Mouse (Mus musculus) MEL (cell line): ENCODE results near the gene Cercam. TPM values are rescaled to one million over a fixed set of nuclear protein-coding genes. Genes with fewer than 3 reads are reported as not detected.

ENCODE experiments used
- DNase-seq: peaks from one replicate; pipeline ENCODE4 v3.0.0; 2011; ENCODE audit warnings: low read depth, low spot score
- H3K27ac ChIP-seq: 2 replicates; pipeline ENCODE4 v1.5.1; 2012; ENCODE audit warnings: low read depth, mild to moderate bottlenecking, control low read depth, low read length, moderate library complexity; ENCODE audit not compliant: control insufficient read depth
- H3K27me3 ChIP-seq, 2 experiments: fragments of 150-350 bp in 1 of 2; sonication (generic) in 1 of 2; 2 replicates each; pipeline ENCODE4 v1.6.1; 2012; ENCODE audit warnings: low read length in 2 of 2, mild to moderate bottlenecking in 2 of 2, improper control_type of control experiment in 1 of 2, moderate library complexity in 1 of 2; ENCODE audit not compliant: insufficient read depth in 2 of 2, control insufficient read depth in 1 of 2
- H3K36me3 ChIP-seq, 2 experiments: 2 replicates each; pipeline ENCODE4 v1.6.1; 2012 to 2014; ENCODE audit warnings: low read length in 2 of 2, improper control_type of control experiment in 1 of 2, inconsistent platforms in 1 of 2, mild to moderate bottlenecking in 1 of 2; ENCODE audit not compliant: insufficient read depth in 2 of 2, control insufficient read depth in 1 of 2
- H3K4me1 ChIP-seq, 2 experiments: fragments of 150-350 bp in 1 of 2; sonication (generic) in 1 of 2; 2 replicates each; pipeline ENCODE4 v1.6.1; 2012; ENCODE audit warnings: low read length in 2 of 2, improper control_type of control experiment in 1 of 2, mild to moderate bottlenecking in 1 of 2; ENCODE audit not compliant: insufficient read depth in 2 of 2, control insufficient read depth in 1 of 2
- H3K4me3 ChIP-seq, 2 experiments: fragments of 150-350 bp in 1 of 2; sonication (generic) in 1 of 2; 2 replicates each; pipeline ENCODE4 v1.5.1; 2012; ENCODE audit warnings: low read depth in 2 of 2, low read length in 2 of 2, mild to moderate bottlenecking in 2 of 2, moderate library complexity in 2 of 2, control low read depth in 1 of 2, improper control_type of control experiment in 1 of 2; ENCODE audit not compliant: control insufficient read depth in 1 of 2, insufficient read depth in 1 of 2
- H3K79me2 ChIP-seq: 2 replicates; pipeline ENCODE4 v1.6.1; 2012; ENCODE audit warnings: mild to moderate bottlenecking, low read length, moderate library complexity; ENCODE audit not compliant: control insufficient read depth, poor library complexity, insufficient read depth
- H3K9ac ChIP-seq: 2 replicates; pipeline ENCODE4 v1.6.1; 2012; ENCODE audit warnings: low read depth, mild to moderate bottlenecking, control low read depth, low read length, moderate library complexity; ENCODE audit not compliant: control insufficient read depth, poor library complexity, severe bottlenecking
- H3K9me3 ChIP-seq: fragments of 150-350 bp; sonication (generic); replicated peaks from 2 replicates; pipeline ENCODE4 v1.6.1; 2012; ENCODE audit warnings: mild to moderate bottlenecking, low read length, improper control_type of control experiment, moderate library complexity; ENCODE audit not compliant: insufficient read depth
- CHD1 ChIP-seq: IDR thresholded peaks from 2 replicates; pipeline ENCODE4 v1.6.1; 2012; ENCODE audit warnings: low read depth, mild to moderate bottlenecking, inconsistent platforms, low read length, improper control_type of control experiment
- E2F4 ChIP-seq: IDR thresholded peaks from 2 replicates; pipeline ENCODE4 v1.6.1; 2011; ENCODE audit warnings: low read depth, low read length, improper control_type of control experiment, borderline replicate concordance
- ELF1 ChIP-seq: IDR thresholded peaks from 2 replicates; pipeline ENCODE4 v1.6.1; 2014; ENCODE audit warnings: low read depth, mild to moderate bottlenecking, inconsistent platforms, low read length, improper control_type of control experiment, moderate library complexity
- EP300 ChIP-seq, 2 experiments: IDR thresholded peaks; 2 replicates each; pipeline ENCODE4 v1.6.1; 2011; ENCODE audit warnings: improper control_type of control experiment in 2 of 2, low read length in 2 of 2, low read depth in 1 of 2, mild to moderate bottlenecking in 1 of 2
- ETS1 ChIP-seq: IDR thresholded peaks from 2 replicates; pipeline ENCODE4 v1.6.1; 2012; ENCODE audit warnings: low read depth, mild to moderate bottlenecking, inconsistent platforms, low read length, improper control_type of control experiment, moderate library complexity
- GATA1 ChIP-seq: IDR thresholded peaks from 2 replicates; pipeline ENCODE4 v1.6.1; 2011; ENCODE audit warnings: low read depth, low read length, improper control_type of control experiment
- KAT2A ChIP-seq: conservative IDR thresholded peaks from 2 replicates; pipeline ENCODE4 v1.6.1; 2012; ENCODE audit warnings: low read depth, low read length, improper control_type of control experiment, inconsistent platforms
- MAFK ChIP-seq: IDR thresholded peaks from 2 replicates; pipeline ENCODE4 v1.6.1; 2011; ENCODE audit warnings: low read depth, mild to moderate bottlenecking, low read length, improper control_type of control experiment, borderline replicate concordance
- MAX ChIP-seq: IDR thresholded peaks from 2 replicates; pipeline ENCODE4 v1.6.1; 2011; ENCODE audit warnings: low read length, improper control_type of control experiment
- MAZ ChIP-seq: IDR thresholded peaks from 2 replicates; pipeline ENCODE4 v1.6.1; 2012; ENCODE audit warnings: low read depth, mild to moderate bottlenecking, inconsistent platforms, low read length, improper control_type of control experiment
- MXI1 ChIP-seq: IDR thresholded peaks from 2 replicates; pipeline ENCODE4 v1.6.1; 2011; ENCODE audit warnings: mild to moderate bottlenecking, low read depth, low read length, improper control_type of control experiment
- MYB ChIP-seq: IDR thresholded peaks from 2 replicates; pipeline ENCODE4 v1.6.1; 2011; ENCODE audit warnings: mild to moderate bottlenecking, low read depth, low read length, improper control_type of control experiment
- MYC ChIP-seq: IDR thresholded peaks from 2 replicates; pipeline ENCODE4 v1.6.1; 2011; ENCODE audit warnings: low read depth, mild to moderate bottlenecking, low read length, improper control_type of control experiment, moderate library complexity
- POLR2A ChIP-seq, 2 experiments: IDR thresholded peaks; 2 replicates each; pipeline ENCODE4 v1.6.1; 2011 to 2012; ENCODE audit warnings: low read length in 2 of 2, mild to moderate bottlenecking in 2 of 2, control low read depth in 1 of 2, improper control_type of control experiment in 1 of 2, low read depth in 1 of 2, moderate library complexity in 1 of 2; ENCODE audit not compliant: control insufficient read depth in 1 of 2, insufficient read depth in 1 of 2, poor library complexity in 1 of 2
- POLR2AphosphoS2 ChIP-seq: IDR thresholded peaks from 2 replicates; pipeline ENCODE4 v1.6.1; 2011; ENCODE audit warnings: low read length, improper control_type of control experiment
- SMC3 ChIP-seq: IDR thresholded peaks from 2 replicates; pipeline ENCODE4 v1.6.1; 2011; ENCODE audit warnings: low read depth, low read length, improper control_type of control experiment
- TCF12 ChIP-seq: IDR thresholded peaks from 2 replicates; pipeline ENCODE4 v1.6.1; 2014; ENCODE audit warnings: low read depth, mild to moderate bottlenecking, inconsistent platforms, low read length, improper control_type of control experiment, moderate library complexity
- UBTF ChIP-seq: IDR thresholded peaks from 2 replicates; pipeline ENCODE4 v1.6.1; 2012; ENCODE audit warnings: low read depth, mild to moderate bottlenecking, inconsistent platforms, low read length, improper control_type of control experiment, moderate library complexity, borderline replicate concordance; ENCODE audit not compliant: insufficient read depth
- ZC3H11A ChIP-seq: IDR thresholded peaks from 2 replicates; pipeline ENCODE4 v1.6.1; 2012; ENCODE audit warnings: low read depth, mild to moderate bottlenecking, inconsistent platforms, low read length, improper control_type of control experiment
- ZKSCAN1 ChIP-seq: IDR thresholded peaks from 2 replicates; pipeline ENCODE4 v1.6.1; 2012; ENCODE audit warnings: low read depth, mild to moderate bottlenecking, inconsistent platforms, low read length, improper control_type of control experiment, moderate library complexity
- ZMIZ1 ChIP-seq: IDR thresholded peaks from 2 replicates; pipeline ENCODE4 v1.6.1; 2012; ENCODE audit warnings: low read depth, mild to moderate bottlenecking, inconsistent platforms, low read length, improper control_type of control experiment, moderate library complexity
- ZNF384 ChIP-seq: IDR thresholded peaks from 2 replicates; pipeline ENCODE4 v1.6.1; 2012; ENCODE audit warnings: low read depth, mild to moderate bottlenecking, inconsistent platforms, low read length, improper control_type of control experiment
- polyA plus RNA-seq, 2 experiments: library from polyadenylated mRNA; stranded (reverse) in 1 of 2; unstranded in 1 of 2; fragments of >175 nt in 1 of 2; fragments of >200 nt in 1 of 2; gene quantifications; 2 replicates each; pipeline versions ENCODE4 v1.2.1 to v1.2.4; 2012; ENCODE audit warnings: low replicate concordance in 2 of 2, low read depth in 1 of 2; ENCODE audit not compliant: insufficient read length in 2 of 2, insufficient read depth in 1 of 2, missing spikeins in 1 of 2
- total RNA-seq: library from RNA; depleted of rRNA; stranded (reverse); fragments of 300-350 nt; gene quantifications from 2 replicates; pipeline ENCODE4 v1.2.3, GENCODE M21; 2012

The Cercam gene
- total and polyA plus RNA-seq, 3 experiments: 8.8 to 23.4 TPM; not detected in 1

- Histone ChIP-seq H3K79me2 (no peaks in the 10 kb centered on the region), H3K4me1 (no peaks in the 10 kb centered on the region), H3K9ac (no peak overlapping the region), H3K27ac (no peak overlapping the region), H3K4me3 (no peak overlapping the region), H3K36me3 (no peaks in the 10 kb centered on the region; a peak in 2 of 4 replicates), H3K27me3 (no peaks in the 10 kb centered on the region), H3K9me3 (no peaks in the 10 kb centered on the region)
- DNase-seq: no peak
- TF ChIP-seq ETS1: no peak
- TF ChIP-seq UBTF: no peak
- TF ChIP-seq TCF12: no peak
- TF ChIP-seq CHD1: no peak
- no peak for TF ChIP-seq POLR2AphosphoS2
- no peak for TF ChIP-seq KAT2A
- TF ChIP-seq MYB: no peak
- no peak for TF ChIP-seq ZKSCAN1
- TF ChIP-seq ZC3H11A: no peak
- no peak for TF ChIP-seq ELF1
- TF ChIP-seq MAX: no peak
- TF ChIP-seq MXI1: no peak
- TF ChIP-seq SMC3: no peak
- TF ChIP-seq MAFK: no peak
- no peak for TF ChIP-seq MYC
- TF ChIP-seq ZMIZ1: no peak
- TF ChIP-seq E2F4: no peak
- no peak for TF ChIP-seq POLR2A (IDR thresholded peaks at IDR 0.05; ENCODE audit: control insufficient read depth in 1 of 2, insufficient read depth in 1 of 2, low read depth in 1 of 2, low read length in 2 of 2, poor library complexity in 1 of 2)
Observed at GRCm38 (mm10) chr2:29843231-29844105, 25.5 kb upstream of the Cercam start.

GRCm38 (mm10) chr2:29844115-29844514 is 24.8 kb upstream of the Cercam start:
- Histone ChIP-seq H3K27me3 (no peaks in the 10 kb centered on the region), H3K9ac (no peak overlapping the region), H3K36me3 (no peaks in the 10 kb centered on the region; a peak in 2 of 4 replicates), H3K4me1 (no peaks in the 10 kb centered on the region), H3K79me2 (no peaks in the 10 kb centered on the region), H3K27ac (no peak overlapping the region), H3K4me3 (no peak overlapping the region), H3K9me3 (no peaks in the 10 kb centered on the region)
- DNase-seq: no peak
- TF ChIP-seq MAZ (no peak), EP300 (IDR thresholded peaks at IDR 0.05; ENCODE audit: low read depth in 1 of 2, low read length in 2 of 2) (no peak), GATA1 (no peak), ZNF384 (no peak)
